7 mouse cellular contexts compared by ENCODE assay signal in the genomic region with DNA sequence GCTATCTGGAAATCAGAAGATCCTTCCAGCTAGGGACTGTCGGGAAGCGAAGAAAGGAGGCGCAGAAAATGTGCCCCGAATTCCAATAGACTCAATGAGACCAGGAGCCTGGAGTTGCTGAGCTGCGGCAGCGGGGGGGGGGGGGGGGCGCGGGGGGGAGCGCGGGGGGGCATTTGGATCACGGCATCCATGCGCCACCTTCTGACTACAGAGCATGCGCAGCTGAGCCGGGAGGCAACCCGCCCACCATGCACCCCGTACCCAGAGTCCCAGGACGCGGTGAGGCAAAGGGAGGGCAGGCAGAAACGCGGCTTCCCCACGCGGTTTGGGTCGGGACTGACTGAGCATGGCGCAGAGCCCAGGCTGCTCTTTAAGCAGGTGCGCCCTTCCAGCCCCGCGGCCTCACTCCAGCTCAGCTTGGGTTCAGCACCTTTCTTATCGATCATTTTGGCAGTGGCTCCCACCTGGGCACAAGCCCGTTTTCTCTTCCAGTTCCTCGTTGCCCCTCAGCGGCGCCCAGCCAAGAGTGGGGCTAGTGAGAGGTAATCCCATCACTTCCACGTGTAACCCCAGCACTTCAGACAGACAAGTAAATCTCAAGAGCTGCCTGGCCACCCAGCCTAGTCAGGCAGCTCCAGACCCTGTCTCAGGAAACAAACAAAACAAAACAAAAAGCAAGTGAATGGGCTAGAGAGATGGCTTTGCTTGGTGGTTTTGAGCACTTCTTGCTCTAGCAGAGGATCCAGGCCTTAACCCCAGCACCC. TPM values are rescaled to one million over a fixed set of nuclear protein-coding genes. Genes with fewer than 3 reads are reported as not detected.
DNase-seq lines count a peak whose midpoint lies in the region; ATAC-seq and TF ChIP-seq lines count a peak whose summit lies in the region.

No protein-coding gene starts in this region.

- H3K36me3 ChIP-seq in limb, embryonic 15.5 days, result no peaks in the 10 kb centered on the region
- no peaks in the 10 kb centered on the region for H3K36me3 ChIP-seq in midbrain, embryonic 14.5 days (ENCODE audit: control insufficient read depth, insufficient read depth, low read length)
- no peaks in the 10 kb centered on the region for H3K36me3 ChIP-seq in stomach, postnatal 0 days (ENCODE audit: control insufficient read depth, insufficient read depth, low read length)

- TF ChIP-seq POLR2A in cortical plate, adult 2 months (IDR thresholded peaks at IDR 0.05; ENCODE audit: extremely low read depth, insufficient read depth, low read length), result peak; percentile 50; the same call in 1 of the 2 replicates

- peak overlapping the region; percentile 84 for H3K4me2 ChIP-seq in limb, embryonic 15.5 days
- peak overlapping the region; percentile 66 for H3K4me2 ChIP-seq in midbrain, embryonic 14.5 days (ENCODE audit: low read length)
- H3K4me2 ChIP-seq in stomach, postnatal 0 days (replicated peaks; ENCODE audit: low read depth), result peak overlapping the region; percentile 62

- peak; percentile 91 for ATAC-seq in granulocyte monocyte progenitor cell, adult 5-6 weeks (replicated peaks; ENCODE audit: poor library complexity, severe bottlenecking)
- peak; percentile 58; the same call in 1 of the 2 replicates for ATAC-seq in limb, embryonic 15.5 days (ENCODE audit: insufficient number of reproducible peaks, low FRiP score, low TSS enrichment, low read depth)
- ATAC-seq in midbrain, embryonic 14.5 days (ENCODE audit: low FRiP score, low TSS enrichment), result peak; percentile 48; the same call in 1 of the 2 replicates
- ATAC-seq in stomach, postnatal 0 days (ENCODE audit: low FRiP score, low TSS enrichment), result peak; percentile 77

- H3K9ac ChIP-seq in limb, embryonic 15.5 days, result peak overlapping the region; percentile 15; the same call in 1 of the 2 replicates
- H3K9ac ChIP-seq in midbrain, embryonic 14.5 days (replicated peaks; ENCODE audit: low read length), result peak overlapping the region; percentile 64
- peak overlapping the region; percentile 64 for H3K9ac ChIP-seq in stomach, postnatal 0 days (ENCODE audit: low read length)

- H3K27me3 ChIP-seq in limb, embryonic 15.5 days, result no peaks in the 10 kb centered on the region
- H3K27me3 ChIP-seq in midbrain, embryonic 14.5 days (ENCODE audit: control insufficient read depth, insufficient read depth, low read length), result no peaks in the 10 kb centered on the region
- no peaks in the 10 kb centered on the region for H3K27me3 ChIP-seq in stomach, postnatal 0 days (ENCODE audit: control insufficient read depth, insufficient read depth, low read length)

- H3K4me1 ChIP-seq in cortical plate, adult 2 months (ENCODE audit: control insufficient read depth, insufficient read depth, low read length), result no peaks in the 10 kb centered on the region
- peaks cover 8% of the 10 kb centered on the region; the same call in 1 of the 2 replicates for H3K4me1 ChIP-seq in limb, embryonic 15.5 days
- no peaks in the 10 kb centered on the region for H3K4me1 ChIP-seq in midbrain, embryonic 14.5 days (ENCODE audit: control insufficient read depth, insufficient read depth, low read length)
- no peaks in the 10 kb centered on the region for H3K4me1 ChIP-seq in stomach, postnatal 0 days (replicated peaks; ENCODE audit: control insufficient read depth, insufficient read depth)

- WGBS in limb, embryonic 15.5 days, result 1% methylated on average over 31 of the region's 33 CpGs
- WGBS in midbrain, embryonic 14.5 days, result under 1% methylated on average over 32 of the region's 33 CpGs
- 1% methylated on average over 25 of the region's 33 CpGs for WGBS in stomach, postnatal 0 days

- peak overlapping the region; percentile 59 for H3K4me3 ChIP-seq in cortical plate, adult 2 months (ENCODE audit: insufficient read depth, low read length)
- H3K4me3 ChIP-seq in limb, embryonic 15.5 days, result peak overlapping the region; percentile 46
- H3K4me3 ChIP-seq in midbrain, embryonic 14.5 days (replicated peaks; ENCODE audit: low read depth, low read length), result peak overlapping the region; percentile 51
- H3K4me3 ChIP-seq in stomach, postnatal 0 days (ENCODE audit: low read depth, low read length), result peak overlapping the region; percentile 34

- DNase-seq in adrenal gland, adult 18-20 months (ENCODE audit: low spot score in 2 of 2), result peak; percentile 29 to 47
- peak; percentile 33 to 38 for DNase-seq in kidney, adult 8-10 months
- DNase-seq in midbrain, embryonic 14.5 days, result peak; percentile 85
- DNase-seq in stomach, postnatal 0 days (ENCODE audit: low spot score), result peak; percentile 79

- no peak overlapping the region for H3K27ac ChIP-seq in cortical plate, adult 2 months (ENCODE audit: insufficient read depth, low read length)
- 0 out of 2 replicates have a peak overlapping the region, but pooled peaks have one; percentile 5 for H3K27ac ChIP-seq in limb, embryonic 15.5 days
- peak overlapping the region; percentile 69 for H3K27ac ChIP-seq in midbrain, embryonic 14.5 days (replicated peaks; ENCODE audit: low read depth, low read length)
- H3K27ac ChIP-seq in stomach, postnatal 0 days (replicated peaks), result peak overlapping the region; percentile 65

- no peak for TF ChIP-seq EP300 in stomach, postnatal 0 days (optimal IDR thresholded peaks at IDR 0.05)

- TF ChIP-seq CTCF in cortical plate, adult 2 months (IDR thresholded peaks at IDR 0.05; ENCODE audit: extremely low read depth, insufficient read depth, low read length), result no peak
- TF ChIP-seq CTCF in stomach, postnatal 0 days (IDR thresholded peaks at IDR 0.05; ENCODE audit: low read depth), result peak; percentile 25; the same call in 1 of the 2 replicates

- H3K9me3 ChIP-seq in limb, embryonic 15.5 days, result no peaks in the 10 kb centered on the region
- no peaks in the 10 kb centered on the region for H3K9me3 ChIP-seq in midbrain, embryonic 14.5 days (ENCODE audit: control insufficient read depth, low read length)
- H3K9me3 ChIP-seq in stomach, postnatal 0 days (ENCODE audit: control insufficient read depth, low read length), result no peaks in the 10 kb centered on the region

RNA-seq across cellular contexts. Expression of a gene that starts 21.5 kb away (rescaled TPM):
- total RNA-seq in adrenal gland, adult 18-20 months (2021), result 100 to 1,000 TPM; 197 to 252 TPM
- 100 and 107 TPM in 2 replicates for polyA plus RNA-seq in cortical plate, adult 2 months (2012; rRNA removed)
- total RNA-seq in granulocyte monocyte progenitor cell, adult 5-6 weeks (2014; fragmentation: Nextera tagmentation), result 244 and 264 TPM in 2 replicates
- 450 TPM in 2 replicates for total RNA-seq in granulocyte monocyte progenitor cell, adult 5-6 weeks (2017)
- 103 and 111 TPM in 2 replicates for polyA plus RNA-seq in limb, embryonic 15.5 days (2015; fragmentation: Nextera tagmentation; extraction: Ambion mirVana)
- polyA plus RNA-seq in midbrain, embryonic 14.5 days (2014; fragmentation: Nextera tagmentation; extraction: Ambion mirVana), result 76.7 and 98.8 TPM in 2 replicates
- polyA plus RNA-seq in stomach, postnatal 0 days (2015; fragmentation: Nextera tagmentation; extraction: Ambion mirVana), result 46.5 and 48.4 TPM in 2 replicates

RNA-seq across cellular contexts. Expression of a gene that starts 24.1 kb away (rescaled TPM):
- 1 to 10 TPM; 1.0 to 1.3 TPM for total RNA-seq in adrenal gland, adult 18-20 months (2021)
- polyA plus RNA-seq in cortical plate, adult 2 months (2012; rRNA removed), result 0.30 and 0.46 TPM in 2 replicates
- 11.4 and 20.2 TPM in 2 replicates for total RNA-seq in granulocyte monocyte progenitor cell, adult 5-6 weeks (2014; fragmentation: Nextera tagmentation)
- 12.4 and 24.9 TPM in 2 replicates for total RNA-seq in granulocyte monocyte progenitor cell, adult 5-6 weeks (2017)
- 39.0 and 44.4 TPM in 2 replicates for polyA plus RNA-seq in limb, embryonic 15.5 days (2015; fragmentation: Nextera tagmentation; extraction: Ambion mirVana)
- polyA plus RNA-seq in midbrain, embryonic 14.5 days (2014; fragmentation: Nextera tagmentation; extraction: Ambion mirVana), result 0.35 and 1.3 TPM in 2 replicates
- polyA plus RNA-seq in stomach, postnatal 0 days (2015; fragmentation: Nextera tagmentation; extraction: Ambion mirVana), result 715 and 753 TPM in 2 replicates

RNA-seq across cellular contexts. Expression of a gene that starts 47.8 kb away (rescaled TPM):
- total RNA-seq in adrenal gland, adult 18-20 months (2021), result 1 to 10 TPM in 1 of 2 experiments, under 1 TPM in 1; 0.70 to 1.1 TPM
- polyA plus RNA-seq in cortical plate, adult 2 months (2012; rRNA removed), result 0.25 TPM in 2 replicates
- total RNA-seq in granulocyte monocyte progenitor cell, adult 5-6 weeks (2014; fragmentation: Nextera tagmentation), result 0.30 TPM in 1 of 2 replicates, not detected in the other
- 0.31 and 0.60 TPM in 2 replicates for total RNA-seq in granulocyte monocyte progenitor cell, adult 5-6 weeks (2017)
- polyA plus RNA-seq in limb, embryonic 15.5 days (2015; fragmentation: Nextera tagmentation; extraction: Ambion mirVana), result 70.8 and 75.5 TPM in 2 replicates
- 0.15 and 0.59 TPM in 2 replicates for polyA plus RNA-seq in midbrain, embryonic 14.5 days (2014; fragmentation: Nextera tagmentation; extraction: Ambion mirVana)
- polyA plus RNA-seq in stomach, postnatal 0 days (2015; fragmentation: Nextera tagmentation; extraction: Ambion mirVana), result 1,902 and 1,960 TPM in 2 replicates

RNA-seq across cellular contexts. Expression of a gene that starts 48.1 kb away (rescaled TPM):
- 10 to 100 TPM; 76.9 to 89.5 TPM for total RNA-seq in adrenal gland, adult 18-20 months (2021)
- polyA plus RNA-seq in cortical plate, adult 2 months (2012; rRNA removed), result 19.4 and 20.5 TPM in 2 replicates
- 0.17 TPM in 1 of 2 replicates, not detected in the other for total RNA-seq in granulocyte monocyte progenitor cell, adult 5-6 weeks (2014; fragmentation: Nextera tagmentation)
- not detected in 2 replicates for total RNA-seq in granulocyte monocyte progenitor cell, adult 5-6 weeks (2017)
- 47.5 and 48.6 TPM in 2 replicates for polyA plus RNA-seq in limb, embryonic 15.5 days (2015; fragmentation: Nextera tagmentation; extraction: Ambion mirVana)
- polyA plus RNA-seq in midbrain, embryonic 14.5 days (2014; fragmentation: Nextera tagmentation; extraction: Ambion mirVana), result 3.6 and 8.9 TPM in 2 replicates
- 11.9 and 15.5 TPM in 2 replicates for polyA plus RNA-seq in stomach, postnatal 0 days (2015; fragmentation: Nextera tagmentation; extraction: Ambion mirVana)

Comparison
In these comparisons a context has a peak if more than half of its experiments do, and no peak if none do; other contexts are left out.
1. RNA of a gene that starts 24.1 kb away (polyA plus RNA-seq): 715 to 753 TPM in stomach, postnatal 0 days and 39.0 to 44.4 TPM in limb, embryonic 15.5 days; 0.35 to 1.3 TPM in midbrain, embryonic 14.5 days and 0.30 to 0.46 TPM in cortical plate, adult 2 months; every median in the first group is over 10 times any median in the second.
2. RNA of a gene that starts 47.8 kb away (polyA plus RNA-seq): 1,902 to 1,960 TPM in stomach, postnatal 0 days and 70.8 to 75.5 TPM in limb, embryonic 15.5 days; 0.15 to 0.59 TPM in midbrain, embryonic 14.5 days and 0.25 TPM in cortical plate, adult 2 months; every median in the first group is over 10 times any median in the second.
3. Peak in every context shown above with its lines, with median percentiles within 50 percentile points of each other: DNase-seq, H3K4me3 ChIP-seq, ATAC-seq, H3K4me2 ChIP-seq and H3K9ac ChIP-seq.